Mouse (Mus musculus) ovary, adult 10 weeks (tissue): ENCODE results near the gene Usp49. TPM values are rescaled to one million over a fixed set of nuclear protein-coding genes. Genes with fewer than 3 reads are reported as not detected.

Experiments
- polyA plus RNA-seq: library from polyadenylated mRNA; stranded (reverse); fragments of 350-450 nt; fragmentation: Illumina TruSeq; extraction: RNeasy Lipid Tissue Mini Kit (QIAGEN cat#74804); gene quantifications from one replicate; pipeline ENCODE4 v1.2.3, GENCODE M21; 2014

Usp49 gene
- polyA plus RNA-seq, result 7.5 TPM

GRCm38 (mm10) chr17:47630678-47631065, at the start of gene Usp49:
Gene Usp49 (plus strand): TSS chr17:47630690.

GRCm38 (mm10) chr17:47610849-47611660, 19.4 kb upstream of the Usp49 start, which contains the start of the genes Bysl, Med20 and Gm20517:
Gene Bysl (minus strand): TSS chr17:47611492.
Gene Med20 (plus strand): TSS chr17:47611582.
Gene Gm20517 (plus strand): TSS chr17:47611589.

GRCm38 (mm10) chr17:47688344-47688607, 57.8 kb downstream of the Usp49 start, which contains the start of gene Tomm6:
Gene Tomm6 (minus strand): TSS chr17:47688386.

GRCm38 (mm10) chr17:47688608-47689575, 58.4 kb downstream of the Usp49 start, which contains the start of gene Frs3:
Gene Frs3 (plus strand): TSS chr17:47689030.

GRCm38 (mm10) chr17:47694442-47694502, 63.8 kb downstream of the Usp49 start, which contains the start of gene Gm21981:
Gene Gm21981 (minus strand): TSS chr17:47694455.

GRCm38 (mm10) chr17:47694503-47695336, 64.2 kb downstream of the Usp49 start, which contains the start of gene Prickle4:
Gene Prickle4 (minus strand): TSS chr17:47694736.

GRCm38 (mm10) chr17:47726566-47726965, 96.1 kb downstream of the Usp49 start, which contains the start of gene Pgc:
Gene Pgc (plus strand): TSS chr17:47726842.

Other genes starting within 250 kb of the Usp49 start
- gene Guca1b, start 245.3 kb upstream of the Usp49 start, polyA plus RNA-seq, result not detected
- not detected for gene Guca1a, start 230.1 kb upstream of the Usp49 start, polyA plus RNA-seq
- not detected for gene AI661453, start 194.1 kb upstream of the Usp49 start, polyA plus RNA-seq
- 0.94 TPM for gene 1700001C19Rik, start 193.3 kb upstream of the Usp49 start, polyA plus RNA-seq
- gene Taf8, start 128.4 kb upstream of the Usp49 start, polyA plus RNA-seq, result 5.6 TPM
- 3.6 TPM for gene Ccnd3, start 125.6 kb upstream of the Usp49 start, polyA plus RNA-seq
- gene Bysl, start 19.2 kb upstream of the Usp49 start, polyA plus RNA-seq, result 1.9 TPM
- gene Med20, start 19.1 kb upstream of the Usp49 start, polyA plus RNA-seq, result 11.3 TPM
- gene Gm20517, start 19.1 kb upstream of the Usp49 start, polyA plus RNA-seq, result 0.66 TPM
- gene Tomm6, start 57.7 kb downstream of the Usp49 start, polyA plus RNA-seq, result 13.8 TPM
- gene Frs3, start 58.3 kb downstream of the Usp49 start, polyA plus RNA-seq, result 0.54 TPM
- not detected for gene Gm21981, start 63.8 kb downstream of the Usp49 start, polyA plus RNA-seq
- gene Prickle4, start 64.0 kb downstream of the Usp49 start, polyA plus RNA-seq, result not detected
- not detected for gene Pgc, start 96.2 kb downstream of the Usp49 start, polyA plus RNA-seq
- gene Tfeb, start 106.3 kb downstream of the Usp49 start, polyA plus RNA-seq, result not detected
- not detected for gene Mdfi, start 204.0 kb downstream of the Usp49 start, polyA plus RNA-seq